Mouse (Mus musculus) lung, postnatal 0 days (tissue): ENCODE measurements at regions not wholly inside any gene's neighbourhood (a gene's known extent, or its start where the extent isn't known, plus 50 kb on each side); places are given as distances from the start of the nearest gene placed in this dataset.

ENCODE experiments used
- CTCF ChIP-seq: IDR thresholded peaks from 2 replicates; pipeline ENCODE4 v1.5.1; 2016; ENCODE audit warnings: antibody characterized with exemption, mild to moderate bottlenecking
- EP300 ChIP-seq: IDR thresholded peaks from 2 replicates; pipeline ENCODE4 v1.6.1; 2016; ENCODE audit warnings: antibody characterized with exemption, mild to moderate bottlenecking, control low read depth

GRCm38 (mm10) chr12:12612520-12612919, 329.2 kb downstream of the Mycn start:
- TF ChIP-seq CTCF, result no peak
- no peak for TF ChIP-seq EP300
